Mouse (Mus musculus): ENCODE results near the gene Cachd1. TPM values are rescaled to one million over a fixed set of nuclear protein-coding genes. Genes with fewer than 3 reads are reported as not detected.

Cachd1 gene
- total RNA-seq, 2 experiments from 2014 or later, result 4.0 to 5.5 TPM

- intact Hi-C loops (cut with DNase I), result no loop called here
- no peak for DNase-seq
These were observed 250.1 kb downstream of the Cachd1 start for GRCm38 (mm10) chr4:101026566-101026965.

DNA sequence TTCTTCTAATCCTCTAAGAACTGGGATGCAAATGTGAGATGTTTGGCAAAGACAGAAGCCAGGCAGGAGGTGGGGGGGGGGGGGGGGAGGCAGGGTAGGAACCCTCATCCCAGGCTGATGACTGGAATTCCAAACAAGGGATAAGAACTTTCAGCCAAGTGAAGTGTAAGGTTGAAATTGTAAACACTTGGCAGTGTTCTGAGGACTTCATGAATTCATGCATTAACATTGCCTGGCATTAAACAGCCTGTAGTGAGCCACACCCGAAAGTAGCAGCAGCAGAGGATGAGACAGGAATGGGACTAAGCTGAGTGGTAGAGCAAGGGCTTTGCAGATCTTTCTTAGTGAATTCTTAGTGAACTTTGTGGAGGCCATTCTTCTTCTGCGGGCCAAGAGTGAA, 250.5 kb downstream of the Cachd1 start:
- intact Hi-C loops (cut with DNase I), result no loop called here
- no peak for DNase-seq

DNA sequence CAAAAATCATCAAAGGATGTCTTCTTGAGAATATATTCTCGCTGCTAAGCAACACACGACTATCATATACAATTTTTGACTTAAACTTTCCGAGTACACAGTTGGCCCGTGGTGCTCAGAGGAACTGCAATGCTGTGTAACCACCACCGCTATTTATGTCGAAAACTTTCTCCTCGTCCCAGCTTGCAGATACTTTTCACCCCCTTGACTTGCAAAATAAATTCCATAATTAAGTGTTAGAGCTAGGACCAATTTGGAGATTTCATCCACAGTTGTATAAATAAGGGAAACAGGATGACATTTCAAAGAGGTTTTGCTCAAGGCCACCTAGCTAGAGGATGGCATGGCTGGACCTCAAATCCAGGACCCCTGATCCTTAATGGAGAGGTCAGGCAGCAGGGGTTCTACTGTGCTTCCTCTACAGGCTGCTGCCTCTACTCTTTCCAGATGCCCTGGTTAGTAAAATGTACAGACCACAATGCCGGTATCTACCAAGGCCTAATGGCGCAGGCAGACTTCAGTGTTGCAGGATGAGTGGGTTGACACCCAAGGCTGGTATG, 251.5 kb downstream of the Cachd1 start:
- no peak for DNase-seq

DNA sequence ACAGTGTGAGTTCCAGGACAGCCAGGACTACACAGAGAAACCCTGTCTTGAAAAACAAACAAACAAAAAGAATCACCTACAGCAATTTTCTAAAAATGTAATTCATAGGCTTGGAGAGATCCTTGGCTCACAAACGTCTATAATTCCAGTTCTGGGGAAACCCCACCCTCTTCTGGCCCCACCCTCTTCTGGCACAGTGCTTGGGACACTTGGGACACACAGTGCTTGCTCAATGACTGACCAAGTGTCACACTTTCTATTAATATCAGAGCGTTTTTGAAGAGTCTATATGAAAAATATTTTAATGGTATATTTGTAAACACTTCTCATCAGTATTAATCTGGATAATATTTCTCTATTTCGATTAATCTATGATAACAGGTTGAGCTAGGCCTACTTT, 256.6 kb downstream of the Cachd1 start:
- DNase-seq, result no peak
- intact Hi-C loops (cut with DNase I), result no loop called here

More for the DNA sequence above, 251.5 kb downstream of the Cachd1 start:
- intact Hi-C loops (cut with DNase I), result no loop called here

DNA sequence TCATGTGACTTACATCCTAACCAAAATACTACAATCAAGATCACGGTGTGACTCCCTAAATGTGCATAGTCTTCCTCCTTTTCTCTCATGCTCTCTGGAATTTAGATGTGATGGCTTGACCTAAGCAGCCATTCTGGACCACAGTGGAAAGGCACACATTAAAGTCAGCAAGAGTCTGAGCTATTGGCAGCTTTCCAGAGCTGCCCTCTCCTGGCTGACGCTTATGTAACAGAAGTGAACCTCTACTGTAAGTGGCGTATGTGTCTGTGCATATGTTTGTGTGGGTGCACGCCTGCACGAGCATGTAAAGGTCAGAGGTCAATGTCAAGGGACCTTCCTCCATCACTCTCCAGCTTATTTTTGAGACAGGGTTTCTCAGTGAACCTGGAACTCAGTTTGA, 258.7 kb downstream of the Cachd1 start:
- no peak for DNase-seq
- intact Hi-C loops (cut with DNase I), result no loop called here

DNA sequence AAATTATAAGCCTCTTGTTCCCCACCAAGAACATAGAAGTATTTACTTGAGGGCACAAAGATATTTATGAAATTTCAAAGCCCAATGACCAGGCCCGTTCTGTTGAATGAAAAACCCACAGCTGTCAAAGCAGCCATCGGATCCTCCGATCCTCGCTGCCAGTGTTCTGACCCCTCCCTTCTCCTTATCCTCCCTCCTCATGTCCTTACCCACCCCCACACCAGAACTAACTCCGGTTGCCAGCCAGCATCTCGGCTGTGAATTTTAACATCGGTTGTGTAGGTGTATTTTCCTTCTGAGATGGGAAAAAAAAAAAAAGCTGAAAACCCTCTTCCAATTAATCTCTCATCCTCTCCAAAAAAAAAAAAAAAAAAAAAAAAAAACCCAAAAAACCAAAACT, 260.7 kb downstream of the Cachd1 start:
- intact Hi-C loops (cut with DNase I), result no loop called here
- no peak for DNase-seq

- intact Hi-C loops (cut with DNase I), result no loop called here
- DNase-seq, result peak; percentile 46 to 61
These were observed 267.2 kb downstream of the Cachd1 start for GRCm38 (mm10) chr4:101043691-101044090.

DNA sequence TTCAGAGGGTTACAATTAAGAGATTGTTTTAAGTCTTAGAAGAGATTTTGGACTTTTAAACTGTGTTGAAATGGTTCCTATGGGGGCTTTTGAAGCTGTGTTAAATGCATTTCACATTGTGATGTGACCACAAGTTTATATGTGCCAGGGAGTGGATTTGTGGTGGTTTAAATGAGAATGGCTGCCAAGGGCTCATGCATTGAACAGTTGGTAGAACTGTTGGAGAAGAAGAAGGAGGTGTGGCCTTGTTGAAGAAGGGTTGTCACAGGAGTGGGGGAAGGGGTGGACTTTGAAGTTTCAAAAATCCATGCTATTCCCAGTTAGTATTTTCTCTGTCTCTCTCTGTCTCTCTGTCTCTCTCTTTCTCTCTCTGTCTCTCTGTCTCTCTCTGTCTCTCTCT, 267.7 kb downstream of the Cachd1 start:
- intact Hi-C loops (cut with DNase I), result no loop called here
- DNase-seq, result no peak

- peak; percentile 23 to 33 for DNase-seq
- intact Hi-C loops (cut with DNase I), result no loop called here
These were observed 270.1 kb downstream of the Cachd1 start for GRCm38 (mm10) chr4:101046576-101046975.

DNA sequence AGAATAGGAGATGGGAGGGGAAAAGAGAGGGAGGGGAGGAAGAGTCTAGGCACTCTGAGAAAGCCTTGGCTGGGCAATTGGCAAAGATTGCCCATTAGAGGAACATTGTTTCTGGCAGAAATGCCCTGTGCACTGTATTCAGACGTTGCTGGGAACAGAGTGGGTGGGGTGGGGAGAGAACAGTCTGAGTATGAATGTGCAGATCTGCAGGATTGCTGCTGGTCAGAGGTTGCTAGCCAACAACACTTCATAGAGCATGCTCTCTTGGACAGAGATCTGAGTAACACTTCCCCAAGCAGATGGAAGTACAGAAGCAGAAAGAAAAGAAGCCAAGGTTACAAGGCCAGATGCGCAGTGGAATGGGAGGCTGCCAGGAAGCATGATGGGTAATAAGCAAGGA, 285.7 kb downstream of the Cachd1 start:
- intact Hi-C loops (cut with DNase I), result no loop called here
- peak in 1 of 2 experiments; percentile 8 for DNase-seq

- intact Hi-C loops (cut with DNase I), result no loop called here
These were observed 289.9 kb downstream of the Cachd1 start for GRCm38 (mm10) chr4:101066401-101066800.

DNA sequence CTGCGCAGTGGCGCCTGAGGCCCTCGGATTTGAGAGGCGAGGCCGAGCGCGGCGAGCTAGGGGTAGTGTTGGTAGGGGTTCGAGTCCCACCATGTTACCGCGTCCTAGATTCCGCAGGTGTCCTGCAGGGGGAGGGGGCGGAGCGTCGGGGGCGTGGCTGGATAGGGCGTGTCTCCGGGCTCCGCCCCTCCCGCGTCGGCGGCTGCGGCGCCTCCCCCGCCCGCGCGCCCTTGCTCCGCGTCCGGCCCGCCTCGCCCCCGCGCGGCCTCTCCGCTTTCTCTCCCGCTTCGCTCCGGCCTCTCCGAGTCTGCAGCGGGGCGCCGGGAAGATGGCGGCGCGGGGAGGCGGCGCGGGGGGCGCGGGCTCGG, 292.3 kb downstream of the Cachd1 start, which contains the start of gene Raver2:
Raver2 (plus strand) TSS at position 198 of the 368 bp plus-strand sequence.
- intact Hi-C loops (cut with DNase I), result no loop called here
- DNase-seq, result peak; percentile 66 to 67

More at GRCm38 (mm10) chr4:101066401-101066800, 289.9 kb downstream of the Cachd1 start:
- no peak for DNase-seq

- intact Hi-C loops (cut with DNase I), result no loop called here
- peak; percentile 15 to 38 for DNase-seq
These were observed 292.9 kb downstream of the Cachd1 start for GRCm38 (mm10) chr4:101069154-101069971.

DNA sequence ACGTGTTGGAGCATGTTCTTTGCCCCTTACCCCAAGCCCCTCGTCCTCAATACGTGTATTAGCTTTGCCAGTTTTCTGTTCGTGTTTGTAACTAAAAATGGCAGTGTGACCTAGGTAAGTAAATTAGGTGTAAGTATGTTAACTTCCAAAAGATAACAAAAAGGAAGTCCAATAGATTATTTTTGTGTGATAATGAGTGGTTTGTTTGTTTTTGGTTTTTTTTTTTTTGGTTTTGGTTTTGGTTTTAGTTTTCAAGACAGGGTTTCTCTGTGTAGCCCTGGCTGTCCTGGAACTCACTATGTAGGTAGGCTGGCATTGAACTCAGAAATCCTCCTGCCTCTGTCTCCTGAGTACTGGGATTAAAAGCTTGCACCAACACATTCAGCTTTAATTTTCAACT, 295.1 kb downstream of the Cachd1 start:
- DNase-seq, result no peak
- intact Hi-C loops (cut with DNase I), result no loop called here

- DNase-seq, result no peak
- intact Hi-C loops (cut with DNase I), result no loop called here
These were observed 299.9 kb downstream of the Cachd1 start for GRCm38 (mm10) chr4:101076425-101076824.

Other genes with a start within 250 kb of the Cachd1 start
- not detected for gene Gm10577, start 244.0 kb downstream of the Cachd1 start, total RNA-seq (2021)

Measured in heart, postnatal 14 days (tissue).